Mouse (Mus musculus) fibroblast of lung, adult 2 months (primary cell): ENCODE measurements at regions not wholly inside any gene's neighbourhood (a gene's known extent, or its start where the extent isn't known, plus 50 kb on each side); places are given as distances from the start of the nearest gene placed in this dataset.

Experiments used
- DNase-seq: peaks from one replicate; pipeline ENCODE4 v3.0.0-alpha.2; 2011; ENCODE audit warnings: low read depth

DNA sequence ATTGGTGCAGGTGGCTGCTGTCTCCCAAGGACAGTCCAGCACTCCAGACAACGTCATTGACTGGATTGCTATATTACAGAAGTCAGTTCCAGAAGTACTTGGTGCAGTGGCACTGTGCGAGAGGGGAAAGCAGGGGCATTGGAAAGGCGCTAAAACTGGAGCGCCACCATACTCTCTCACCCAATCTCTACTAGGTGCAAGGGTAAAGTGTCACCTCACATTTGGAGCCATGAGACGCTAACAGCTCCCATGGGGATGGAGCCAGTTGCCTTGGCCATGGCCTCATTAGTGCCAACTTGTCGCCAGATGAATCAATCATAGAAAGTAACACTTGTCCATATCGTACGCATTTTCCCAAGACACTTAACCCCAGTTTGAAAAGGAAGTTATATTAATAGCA, 1617.2 kb upstream of the Gulo start:
- no peak for DNase-seq

DNA sequence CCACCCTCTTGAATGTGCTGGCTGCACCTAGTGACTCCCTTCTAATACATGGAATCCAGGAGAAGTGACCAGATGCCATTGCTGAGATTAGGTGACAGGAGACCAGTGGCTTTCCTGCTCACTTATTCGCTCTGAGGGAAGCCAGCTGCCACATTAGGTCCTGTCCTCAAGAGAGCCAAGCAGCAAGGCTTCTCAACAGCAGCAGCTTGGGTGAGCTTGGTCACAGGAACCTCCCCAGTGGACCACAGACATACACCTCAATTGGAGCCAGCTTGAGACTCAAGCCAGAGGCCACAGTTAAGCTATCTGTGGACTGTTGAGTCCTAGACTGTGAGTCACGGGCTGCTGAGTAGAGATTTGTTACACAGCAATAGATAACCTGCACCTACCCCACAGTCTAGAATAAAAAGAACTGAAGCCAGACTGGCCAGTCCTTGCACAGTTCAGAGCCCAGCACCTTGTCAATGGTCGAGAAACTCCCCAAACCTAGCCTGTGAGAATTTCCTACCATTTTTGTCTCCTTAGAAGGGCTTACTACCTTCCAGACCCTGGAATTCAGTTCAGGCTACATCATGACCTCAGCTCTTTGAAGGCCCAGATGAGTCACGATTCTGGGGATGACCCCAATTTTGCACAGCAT, 1615.0 kb upstream of the Gulo start:
- no peak for DNase-seq

DNA sequence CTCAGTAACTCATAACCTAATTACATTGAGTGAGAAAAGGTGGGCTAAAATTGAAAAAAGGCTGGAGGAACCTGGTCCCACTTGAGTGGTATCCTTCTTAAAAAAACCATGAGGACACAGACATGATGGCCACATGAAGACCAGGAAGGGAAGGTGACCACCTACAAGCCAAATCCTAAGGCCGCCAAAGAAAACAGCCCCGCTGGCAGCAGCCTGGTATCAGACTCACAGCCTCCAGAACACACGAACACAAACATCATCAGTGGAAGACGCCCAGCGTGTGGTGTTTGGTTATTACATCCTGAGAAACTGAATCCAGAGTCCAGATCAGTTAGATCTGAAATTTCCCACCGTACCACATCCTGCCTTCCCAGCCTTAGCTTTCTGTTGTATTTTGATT, 1613.9 kb upstream of the Gulo start:
- no peak for DNase-seq

GRCm38 (mm10) chr14:67621486-67621885, 1612.5 kb upstream of the Gulo start:
- no peak for DNase-seq

GRCm38 (mm10) chr14:67620854-67621476, 1612.0 kb upstream of the Gulo start:
- no peak for DNase-seq

DNA sequence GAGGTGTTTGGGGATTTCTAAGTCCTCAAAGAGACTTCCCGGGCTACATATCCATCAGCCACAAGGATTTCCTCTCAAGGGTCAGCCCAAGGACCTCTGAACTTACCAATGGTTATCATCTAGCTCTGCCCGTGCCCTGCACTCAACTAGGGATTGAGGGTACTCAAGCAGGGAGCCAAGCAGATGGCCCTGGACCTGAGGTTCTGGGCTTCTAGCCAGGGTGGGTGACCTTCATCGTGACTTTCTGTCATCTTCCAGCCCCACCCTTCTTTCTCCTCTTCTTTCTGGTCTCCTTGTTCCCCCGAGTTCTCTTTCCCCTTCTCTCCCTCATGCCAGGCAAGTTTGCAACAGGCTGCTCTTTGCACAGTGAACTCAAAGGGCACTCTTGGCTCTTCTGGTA, 1610.6 kb upstream of the Gulo start:
- DNase-seq = no peak

DNA sequence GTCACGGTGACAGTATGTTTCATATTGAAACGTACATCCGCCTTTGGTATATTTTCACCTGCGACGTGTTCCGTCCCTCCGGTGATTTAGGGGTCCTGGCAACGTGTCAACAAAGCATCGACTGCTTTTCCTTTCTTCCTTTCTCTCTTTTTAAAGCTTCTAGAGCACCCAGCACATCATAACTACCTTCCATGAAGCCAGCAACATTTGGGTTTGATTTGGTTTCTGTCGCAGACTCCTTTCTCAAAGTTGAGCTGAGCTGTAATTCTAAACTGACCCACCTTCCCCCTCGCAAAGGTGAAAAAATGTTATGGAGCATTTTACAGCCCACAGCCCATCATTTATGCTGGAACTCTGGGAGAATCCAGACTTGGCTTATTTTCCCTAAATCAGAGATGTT, 1605.4 kb upstream of the Gulo start:
- no peak for DNase-seq

DNA sequence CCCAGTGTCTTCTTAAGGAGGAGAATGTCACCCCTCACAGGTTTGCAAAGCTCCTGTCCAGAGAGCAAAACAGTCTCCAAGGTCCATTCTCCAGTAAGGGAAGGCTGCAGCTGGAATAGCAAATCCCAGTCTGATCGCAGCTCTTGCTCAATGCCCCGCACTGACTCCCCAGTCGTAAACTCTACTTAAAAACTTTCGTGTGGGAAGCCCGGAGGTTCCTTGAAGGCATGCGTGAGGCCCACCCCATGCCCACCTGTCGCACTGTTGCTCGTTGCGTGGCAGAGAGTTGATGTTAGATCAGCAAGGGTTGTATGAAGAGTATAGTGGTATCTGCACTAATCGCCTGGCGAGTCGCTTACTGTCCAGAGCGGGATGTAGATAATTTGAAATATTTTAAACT, 1604.7 kb upstream of the Gulo start:
- DNase-seq = no peak

GRCm38 (mm10) chr14:67613221-67613620, 1604.2 kb upstream of the Gulo start:
- no peak for DNase-seq

GRCm38 (mm10) chr14:67612471-67612870, 1603.5 kb upstream of the Gulo start:
- no peak for DNase-seq

DNA sequence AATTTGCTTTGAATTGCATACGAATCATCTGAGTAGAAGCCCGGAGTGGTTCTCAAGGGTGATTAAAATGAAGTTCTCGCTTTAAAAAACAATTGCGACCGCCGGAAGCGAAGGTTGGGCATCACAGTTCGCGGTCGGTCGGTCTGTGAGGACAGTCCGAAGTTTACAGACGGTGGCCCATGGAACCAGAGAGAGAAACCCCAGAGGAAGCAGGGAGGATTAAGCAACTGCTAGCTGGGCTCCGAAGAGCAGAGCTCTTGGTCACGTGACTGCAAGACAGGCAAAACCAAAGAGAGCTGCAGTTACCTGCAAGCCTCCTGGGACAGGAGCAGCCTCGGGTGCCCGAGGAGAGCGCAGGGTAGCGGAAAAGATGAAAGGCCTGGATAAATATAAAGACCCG, 1599.3 kb upstream of the Gulo start:
- no peak for DNase-seq

GRCm38 (mm10) chr14:67602960-67603359, 1594.0 kb upstream of the Gulo start:
- DNase-seq = no peak

GRCm38 (mm10) chr14:67599734-67600133, 1590.7 kb upstream of the Gulo start:
- DNase-seq = no peak

DNA sequence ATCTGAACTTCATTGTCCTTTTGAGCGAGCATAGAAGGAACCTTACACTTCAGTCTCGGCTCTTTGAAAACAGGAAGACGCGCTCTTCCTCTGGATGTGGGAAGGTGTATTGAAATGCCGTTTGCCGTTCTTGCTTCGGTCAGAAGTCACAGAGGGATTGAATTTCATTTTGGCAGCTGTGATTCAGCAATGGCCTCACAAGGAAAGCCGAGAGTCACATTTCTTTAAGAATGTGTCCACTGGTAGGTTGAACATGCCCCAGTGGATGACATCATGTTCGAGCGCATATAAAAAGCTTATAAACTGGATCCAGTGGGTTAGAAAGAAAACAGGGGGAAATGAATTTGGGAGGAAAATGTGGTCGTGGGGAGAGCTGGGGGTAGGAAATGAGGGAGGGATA, 1579.6 kb upstream of the Gulo start:
- DNase-seq = no peak

- no peak for DNase-seq
Observed at GRCm38 (mm10) chr14:67584456-67585048, 1575.5 kb upstream of the Gulo start.

DNA sequence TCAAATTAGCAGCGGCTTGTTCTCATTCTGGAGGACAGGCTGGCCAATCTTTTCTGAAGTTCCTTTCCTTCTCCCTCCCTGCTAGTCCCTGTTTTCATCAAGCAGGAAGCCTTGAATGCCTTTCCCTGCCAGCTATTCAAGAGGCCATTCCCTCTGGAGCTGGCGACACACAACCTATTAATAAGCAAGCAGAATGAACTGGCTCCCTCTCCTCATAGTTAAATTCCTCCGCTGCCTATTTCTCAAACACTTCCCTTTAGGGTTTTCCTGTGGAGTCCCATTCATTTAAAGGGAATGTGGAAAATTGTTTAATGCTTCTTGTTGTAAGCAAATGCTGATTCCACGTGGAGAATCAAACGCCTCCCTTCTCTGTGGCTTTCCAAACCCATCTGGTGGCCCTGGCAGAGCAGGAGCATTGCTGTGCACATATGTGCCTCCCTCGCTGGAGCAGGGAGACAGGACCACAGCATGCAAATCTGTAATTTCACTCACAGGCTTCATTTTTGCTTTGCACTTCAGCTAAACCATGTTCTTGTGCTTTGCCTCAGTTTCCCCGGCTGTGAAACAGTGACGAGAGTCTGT, 1573.3 kb upstream of the Gulo start:
- DNase-seq = peak; percentile 15

DNA sequence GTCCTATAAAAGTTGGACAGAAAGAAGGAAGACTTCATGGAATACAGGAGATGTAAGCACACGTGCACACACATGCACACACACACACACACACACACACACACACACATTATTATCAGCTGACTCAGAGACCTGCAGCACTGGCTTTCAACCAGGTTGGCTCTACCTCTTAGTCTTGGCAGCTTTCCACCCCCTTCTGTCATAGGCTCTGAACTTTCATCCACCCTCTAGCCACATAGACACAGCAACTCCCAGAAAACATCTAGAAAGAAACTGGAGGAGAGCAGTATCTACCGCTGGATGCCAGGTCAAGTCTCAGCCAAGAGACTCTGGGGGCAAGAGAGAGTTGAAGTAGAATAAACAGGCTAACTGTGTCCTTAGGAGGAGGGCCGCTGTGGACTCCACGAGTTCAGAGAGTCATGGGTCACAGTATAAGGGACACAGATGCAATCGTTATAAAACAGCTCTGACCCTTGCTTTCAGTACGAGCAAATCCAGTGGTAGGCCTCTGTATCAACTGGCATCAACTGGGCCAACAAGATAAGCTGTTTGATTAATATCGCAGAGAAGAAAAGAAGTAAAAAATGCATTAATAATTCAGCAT, 1565.4 kb upstream of the Gulo start:
- DNase-seq = peak; percentile 20

- no peak for DNase-seq
Observed at GRCm38 (mm10) chr14:67573451-67573995, 1564.5 kb upstream of the Gulo start.

DNA sequence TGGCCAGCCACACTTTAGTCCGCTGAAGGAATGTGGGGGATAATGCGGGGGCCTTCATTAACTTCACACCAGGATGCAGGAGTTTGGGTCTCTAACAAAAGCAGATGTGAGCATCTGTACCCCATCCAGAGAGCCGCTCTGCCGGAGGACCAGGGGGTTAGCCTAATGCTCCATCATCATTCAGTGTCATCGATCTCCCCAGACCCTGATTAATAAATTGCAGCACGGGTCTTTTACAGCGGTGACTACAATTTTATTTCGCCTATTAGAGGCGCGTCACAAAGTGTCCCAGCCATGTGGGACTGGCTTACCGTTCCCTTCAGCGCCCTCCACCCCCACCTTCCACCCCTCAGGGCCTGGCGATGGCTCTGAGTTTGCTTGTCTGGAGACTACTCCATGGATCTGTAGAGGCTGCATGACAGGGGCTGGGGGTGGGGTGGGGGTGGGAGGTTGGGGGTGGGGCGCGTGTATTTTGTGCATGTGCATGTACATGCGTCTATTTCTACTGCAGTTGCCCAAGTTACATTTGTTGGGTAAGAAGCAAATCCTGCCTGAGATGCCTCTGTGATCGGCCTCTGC, 1560.8 kb upstream of the Gulo start:
- no peak for DNase-seq

DNA sequence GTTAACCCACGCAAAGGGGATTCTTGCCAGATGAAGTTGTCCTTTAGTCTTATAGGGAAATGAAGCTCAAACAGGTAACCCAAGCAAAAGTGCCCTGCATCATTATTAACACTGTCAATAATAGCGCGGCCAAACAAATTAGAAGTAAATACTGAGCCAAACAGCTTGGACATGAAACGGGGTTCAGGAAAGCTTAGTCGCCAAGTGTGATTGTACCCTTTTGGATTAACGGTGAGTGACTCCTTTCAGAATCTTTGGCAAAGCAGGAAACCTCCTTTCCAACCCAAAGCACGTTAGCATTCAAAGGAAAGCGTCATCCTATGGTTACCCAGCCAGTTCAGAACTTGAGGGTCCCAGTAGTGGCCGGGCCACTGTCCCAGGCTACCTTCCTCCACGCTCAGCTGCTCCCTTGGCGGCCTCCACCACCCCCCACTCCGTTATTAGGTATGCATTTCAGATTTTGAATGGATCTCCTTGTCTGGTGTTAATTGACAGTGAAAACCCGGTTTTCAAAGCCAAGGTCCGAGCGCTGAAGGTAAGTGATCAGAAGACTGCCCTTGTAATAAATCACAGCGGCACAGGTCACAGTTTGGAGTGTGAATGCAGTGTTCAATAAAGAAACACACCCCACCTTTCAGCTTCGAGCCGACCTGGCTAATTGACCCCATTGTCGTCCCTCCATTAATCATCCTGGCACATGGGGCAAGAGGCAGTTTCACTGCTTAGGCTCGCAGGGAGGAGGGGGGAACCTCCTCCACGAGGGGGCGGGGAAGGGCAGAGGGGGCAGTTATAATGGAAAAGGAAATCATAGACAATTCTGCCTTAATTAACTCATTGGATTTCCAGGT, 1560.1 kb upstream of the Gulo start:
- DNase-seq = no peak

- DNase-seq = no peak
Observed at GRCm38 (mm10) chr14:67554897-67555296, 1545.9 kb upstream of the Gulo start.
